Mouse (Mus musculus) left cerebral cortex, adult 8-10 months (tissue): ENCODE data around the gene Neo1. TPM values are rescaled to one million over a fixed set of nuclear protein-coding genes. Genes with fewer than 3 reads are reported as not detected.
"Not testable (repeated sequence)": the region's sequence is repeated elsewhere in the genome, so short reads cannot be mapped to it uniquely, and the experiment has no call there.

Experiments used
- DNase-seq, 2 experiments: peaks; one replicate each; pipeline ENCODE4 v3.0.0; 2022; ENCODE audit warnings: low spot score in 2 of 2
- total RNA-seq, 4 experiments: library from RNA; stranded (reverse); gene quantifications; 2 replicates each; pipeline ENCODE4 v1.2.4; 2022

Gene Neo1
- total RNA-seq, 4 experiments from 2014 or later: 74.2 to 81.5 (median 78.4) TPM

- no peak for DNase-seq
Measured at GRCm38 (mm10) chr9:59013365-59013764, 22.9 kb downstream of the Neo1 start.

- DNase-seq: no peak
Measured at GRCm38 (mm10) chr9:58989255-58989928, 46.8 kb downstream of the Neo1 start.

- no peak for DNase-seq
Measured at GRCm38 (mm10) chr9:58979034-58979433, 57.2 kb downstream of the Neo1 start.

- not testable (repeated sequence) for DNase-seq
Measured at GRCm38 (mm10) chr9:58971154-58971553, 65.1 kb downstream of the Neo1 start.

GRCm38 (mm10) chr9:58967371-58967770 lies 68.9 kb downstream of the Neo1 start:
- no peak for DNase-seq

- no peak for DNase-seq
Measured at GRCm38 (mm10) chr9:58955507-58955906, 80.7 kb downstream of the Neo1 start.

- DNase-seq: not testable (repeated sequence)
Measured at GRCm38 (mm10) chr9:58945910-58946309, 90.3 kb downstream of the Neo1 start.

GRCm38 (mm10) chr9:58934776-58935175 lies 101.5 kb downstream of the Neo1 start:
- no peak for DNase-seq

- no peak for DNase-seq
Measured at GRCm38 (mm10) chr9:58928103-58928502, 108.1 kb downstream of the Neo1 start.

- peak in 1 of 2 experiments; percentile 34 for DNase-seq
Measured at GRCm38 (mm10) chr9:58902869-58903585, 133.2 kb downstream of the Neo1 start.

- DNase-seq: no peak
Measured at GRCm38 (mm10) chr9:58899602-58900001, 136.6 kb downstream of the Neo1 start.

- DNase-seq: no peak
Measured at GRCm38 (mm10) chr9:58891840-58892640, 144.2 kb downstream of the Neo1 start.

- no peak for DNase-seq
Measured at GRCm38 (mm10) chr9:58890893-58891292, 145.3 kb downstream of the Neo1 start.

GRCm38 (mm10) chr9:58889782-58890448 lies 146.3 kb downstream of the Neo1 start:
- no peak for DNase-seq

- DNase-seq: no peak
Measured at GRCm38 (mm10) chr9:58882686-58883085, 153.6 kb downstream of the Neo1 start.

- DNase-seq: no peak
Measured at GRCm38 (mm10) chr9:58879836-58880235, 156.4 kb downstream of the Neo1 start.

- DNase-seq: no peak
Measured at GRCm38 (mm10) chr9:58876946-58877625, 159.2 kb downstream of the Neo1 start.

- no peak for DNase-seq
Measured at GRCm38 (mm10) chr9:58875439-58875838, 160.8 kb downstream of the Neo1 start.

GRCm38 (mm10) chr9:58874354-58874753 lies 161.9 kb downstream of the Neo1 start:
- DNase-seq: no peak

GRCm38 (mm10) chr9:58873541-58874324 lies 162.5 kb downstream of the Neo1 start:
- peak; percentile 35 to 45 for DNase-seq
